In genomic region chr7:49923376-49923775, GRCm38 (mm10) we compare ENCODE assay signal across 8 mouse cellular contexts. TPM values are rescaled to one million over a fixed set of nuclear protein-coding genes. Genes with fewer than 3 reads are reported as not detected.
DNase-seq lines count a peak whose midpoint lies in the region; ATAC-seq lines count a peak whose summit lies in the region.

No protein-coding gene starts in this region.

- peaks cover 9% of the 10 kb centered on the region for H3K27me3 ChIP-seq in hindbrain, embryonic 14.5 days (ENCODE audit: control insufficient read depth, insufficient read depth, low read length)

- H3K9ac ChIP-seq in hindbrain, embryonic 14.5 days = peak overlapping the region; percentile 49

- peak; percentile 85 for ATAC-seq in hindbrain, embryonic 14.5 days (ENCODE audit: low FRiP score)

- no peak overlapping the region for H3K4me3 ChIP-seq in hindbrain, embryonic 14.5 days (replicated peaks; ENCODE audit: low read length)

- peaks cover 9% of the 10 kb centered on the region for H3K4me1 ChIP-seq in hindbrain, embryonic 14.5 days (replicated peaks; ENCODE audit: control insufficient read depth, insufficient read depth, low read length)

- DNase-seq in Muller cell, postnatal 12 days (ENCODE audit: inconsistent ontology term) = peak; percentile 96
- DNase-seq in cerebellum, postnatal 10 days = peak; percentile 91 to 92
- peak; percentile 57 to 75 for DNase-seq in frontal cortex, postnatal 25 days (ENCODE audit: low spot score in 2 of 2)
- DNase-seq in hindbrain, embryonic 14.5 days (ENCODE audit: low spot score) = peak; percentile 96
- peak; percentile 79 to 84 for DNase-seq in layer of hippocampus, postnatal 36 days
- DNase-seq in lung, postnatal 36 days = peak; percentile 77
- peak; percentile 96 for DNase-seq in retina, postnatal 1 day
- peak; percentile 68 for DNase-seq in thymus, postnatal 4 days

- H3K4me2 ChIP-seq in hindbrain, embryonic 14.5 days (replicated peaks) = peak overlapping the region; percentile 26

- H3K27ac ChIP-seq in hindbrain, embryonic 14.5 days = peak overlapping the region; percentile 91

- H3K36me3 ChIP-seq in hindbrain, embryonic 14.5 days (replicated peaks; ENCODE audit: control insufficient read depth, insufficient read depth) = no peaks in the 10 kb centered on the region

- WGBS in hindbrain, embryonic 14.5 days = under 1% methylated on average over 13 of the region's 13 CpGs

- no peaks in the 10 kb centered on the region for H3K9me3 ChIP-seq in hindbrain, embryonic 14.5 days (ENCODE audit: control insufficient read depth, low read length)

RNA-seq across cellular contexts. Expression of gene Slc6a5, which starts 13.4 kb away (rescaled TPM):
- polyA plus RNA-seq in hindbrain, embryonic 14.5 days (2014; fragmentation: Nextera tagmentation; extraction: Ambion mirVana) = 11.8 and 14.2 TPM in 2 replicates
- under 1 TPM in 1 of 2 experiments, not detected in 1; 0.05 TPM for total RNA-seq in layer of hippocampus, postnatal 36 days (2021)

RNA-seq across cellular contexts. Expression of gene Nell1, which starts 51.3 kb away (rescaled TPM):
- polyA plus RNA-seq in hindbrain, embryonic 14.5 days (2014; fragmentation: Nextera tagmentation; extraction: Ambion mirVana) = 36.0 and 47.1 TPM in 2 replicates
- 10 to 100 TPM; 47.2 to 54.5 TPM for total RNA-seq in layer of hippocampus, postnatal 36 days (2021)
